Mouse (Mus musculus) adrenal gland, adult 2 months (tissue): ENCODE measurements around the gene Pacrg. TPM values are rescaled to one million over a fixed set of nuclear protein-coding genes. Genes with fewer than 3 reads are reported as not detected.

Source experiments
- DNase-seq: peaks from one replicate; pipeline ENCODE4 v3.0.0; 2021
- polyA plus RNA-seq: library from polyadenylated mRNA; depleted of rRNA; stranded (reverse); fragments of >200 nt; gene quantifications from 2 replicates; pipeline ENCODE4 v1.2.3, GENCODE M21; 2012
- total RNA-seq, 2 experiments: library from RNA; stranded (reverse); gene quantifications; 2 replicates each; pipeline ENCODE4 v1.2.3; 2021

The Pacrg gene
- total and polyA plus RNA-seq, 3 experiments, result 0.82 to 2.7 (median 2.6) TPM

- no peak for DNase-seq
These were observed 215.2 kb downstream of the Pacrg start for GRCm38 (mm10) chr17:10624699-10625424.

GRCm38 (mm10) chr17:10620621-10621020, 219.5 kb downstream of the Pacrg start:
- no peak for DNase-seq

- no peak for DNase-seq
These were observed 220.2 kb downstream of the Pacrg start for GRCm38 (mm10) chr17:10619881-10620280.

- DNase-seq, result no peak
These were observed 222.5 kb downstream of the Pacrg start for GRCm38 (mm10) chr17:10617656-10618055.

- DNase-seq, result no peak
These were observed 224.5 kb downstream of the Pacrg start for GRCm38 (mm10) chr17:10615611-10616010.

GRCm38 (mm10) chr17:10614696-10615095, 225.4 kb downstream of the Pacrg start:
- DNase-seq, result no peak

- no peak for DNase-seq
These were observed 228.5 kb downstream of the Pacrg start for GRCm38 (mm10) chr17:10611626-10612025.

- no peak for DNase-seq
These were observed 232.0 kb downstream of the Pacrg start for GRCm38 (mm10) chr17:10608146-10608545.

- no peak for DNase-seq
These were observed 234.0 kb downstream of the Pacrg start for GRCm38 (mm10) chr17:10606090-10606489.

GRCm38 (mm10) chr17:10597741-10598140, 242.4 kb downstream of the Pacrg start:
- DNase-seq, result no peak

GRCm38 (mm10) chr17:10589604-10590003, 250.5 kb downstream of the Pacrg start:
- DNase-seq, result no peak

GRCm38 (mm10) chr17:10588922-10589400, 251.2 kb downstream of the Pacrg start:
- DNase-seq, result no peak

GRCm38 (mm10) chr17:10583301-10583700, 256.8 kb downstream of the Pacrg start:
- no peak for DNase-seq

- no peak for DNase-seq
These were observed 264.8 kb downstream of the Pacrg start for GRCm38 (mm10) chr17:10575306-10575705.

- no peak for DNase-seq
These were observed 267.7 kb downstream of the Pacrg start for GRCm38 (mm10) chr17:10572436-10572835.

GRCm38 (mm10) chr17:10569270-10569669, 270.8 kb downstream of the Pacrg start:
- no peak for DNase-seq

- DNase-seq, result no peak
These were observed 272.7 kb downstream of the Pacrg start for GRCm38 (mm10) chr17:10567411-10567810.

GRCm38 (mm10) chr17:10564191-10564590, 275.9 kb downstream of the Pacrg start:
- no peak for DNase-seq

GRCm38 (mm10) chr17:10562871-10563270, 277.2 kb downstream of the Pacrg start:
- DNase-seq, result no peak

GRCm38 (mm10) chr17:10560053-10560452, 280.1 kb downstream of the Pacrg start:
- no peak for DNase-seq

- DNase-seq, result no peak
These were observed 281.4 kb downstream of the Pacrg start for GRCm38 (mm10) chr17:10558671-10559070.

- no peak for DNase-seq
These were observed 287.6 kb downstream of the Pacrg start for GRCm38 (mm10) chr17:10552295-10553056.

GRCm38 (mm10) chr17:10550781-10551520, 289.2 kb downstream of the Pacrg start:
- no peak for DNase-seq
